In the genomic region with DNA sequence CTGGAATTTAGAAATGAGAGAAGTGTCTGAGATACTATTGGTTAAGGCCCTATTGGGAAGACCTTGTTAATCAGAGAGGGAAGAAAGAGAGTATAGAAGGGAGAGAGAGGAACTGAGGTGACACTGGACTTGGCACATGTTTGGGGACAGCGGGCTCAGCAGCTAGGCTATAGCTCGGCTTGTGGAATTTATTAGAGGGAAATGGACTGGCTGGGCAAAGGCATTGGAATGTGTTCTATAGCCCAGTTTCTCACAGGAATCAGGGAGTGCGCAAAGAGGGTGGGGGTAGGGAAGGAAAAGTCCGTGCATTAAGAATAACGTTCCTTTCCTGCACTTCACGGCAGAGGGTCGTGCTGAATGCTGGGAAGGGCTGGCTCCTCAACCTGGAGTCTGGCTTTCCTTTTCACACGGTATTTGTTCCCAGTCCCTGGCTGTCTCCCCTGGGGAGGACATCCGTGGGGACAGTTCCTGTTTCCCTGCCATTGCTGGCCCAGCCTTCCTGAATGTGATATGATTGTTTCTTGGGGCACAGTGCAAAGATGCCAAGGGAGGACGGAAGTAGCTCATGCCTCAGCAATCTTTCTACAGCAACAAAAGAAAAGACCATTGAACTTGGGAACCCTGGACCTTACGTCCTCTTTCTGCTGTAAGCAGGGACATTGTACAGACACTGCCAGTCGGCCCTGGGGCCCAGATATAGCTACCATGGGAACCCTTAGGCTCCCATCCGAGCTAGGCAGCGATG, we compare ENCODE assay signal across 9 mouse cellular contexts. TPM values are rescaled to one million over a fixed set of nuclear protein-coding genes. Genes with fewer than 3 reads are reported as not detected.
DNase-seq lines count a peak whose midpoint lies in the region; ATAC-seq and TF ChIP-seq lines count a peak whose summit lies in the region.
"Had no signal": no experiment of that assay in that cellular context is flagged by ENCODE, and none has a peak within 500 bp of the region (broad histone marks: within the 10 kb centered on the region; RNA-seq: fewer than 3 reads in every experiment).

No protein-coding gene starts in this region.

- DNase-seq in liver, embryonic 14.5 days (ENCODE audit: low read depth in 3 of 3, low spot score in 3 of 3): no peak
- peak; percentile 19 to 31 for DNase-seq in heart, postnatal 14 days
- peak; percentile 56 to 65 for DNase-seq in lung, adult 18-20 months
- DNase-seq in urinary bladder, adult 18-20 months (ENCODE audit: low spot score in 2 of 2): no peak
- no peak for DNase-seq in thymus, postnatal 14 days
- no peak for DNase-seq in ovary, postnatal 36 days (ENCODE audit: low spot score)
- no peak for DNase-seq in frontal cortex, postnatal 36 days (ENCODE audit: low spot score in 2 of 2)

- H3K4me2 ChIP-seq in liver, embryonic 14.5 days (ENCODE audit: low read depth): no peak overlapping the region
- H3K4me2 ChIP-seq in liver, embryonic 12.5 days: no peak overlapping the region

- no peak overlapping the region for H3K27ac ChIP-seq in liver, embryonic 14.5 days
- no peak overlapping the region for H3K27ac ChIP-seq in liver, embryonic 12.5 days
- H3K27ac ChIP-seq: midbrain, embryonic 10.5 days had no signal

- H3K4me1 ChIP-seq in liver, embryonic 14.5 days (replicated peaks; ENCODE audit: control insufficient read depth in 2 of 2, insufficient read depth in 2 of 2, low read length in 1 of 2): no peaks in the 10 kb centered on the region
- H3K4me1 ChIP-seq in liver, embryonic 12.5 days: no peaks in the 10 kb centered on the region

- H3K4me3 ChIP-seq in liver, embryonic 14.5 days (ENCODE audit: insufficient read depth in 1 of 2, low read depth in 2 of 2, low read length in 2 of 2): no peak overlapping the region
- no peak overlapping the region for H3K4me3 ChIP-seq in liver, embryonic 12.5 days
- H3K4me3 ChIP-seq: midbrain, embryonic 10.5 days had no signal

- intact Hi-C loops in heart, postnatal 14 days (cut with DNase I): no loop called here

- no peak for TF ChIP-seq EP300 in liver, embryonic 14.5 days (IDR thresholded peaks at IDR 0.05; ENCODE audit: low read depth)

- H3K9ac ChIP-seq in liver, embryonic 14.5 days (replicated peaks): no peak overlapping the region
- no peak overlapping the region for H3K9ac ChIP-seq in liver, embryonic 12.5 days

- H3K9me3 ChIP-seq in liver, embryonic 14.5 days (ENCODE audit: control insufficient read depth, low read length): no peaks in the 10 kb centered on the region
- H3K9me3 ChIP-seq in liver, embryonic 12.5 days (replicated peaks): no peaks in the 10 kb centered on the region
- H3K9me3 ChIP-seq: midbrain, embryonic 10.5 days had no signal

- WGBS in liver, embryonic 14.5 days (ENCODE audit: insufficient replicate concordance): 27% methylated on average over 14 of the region's 14 CpGs
- WGBS in liver, embryonic 12.5 days (ENCODE audit: insufficient replicate concordance): 38% methylated on average over 14 of the region's 14 CpGs

- peak; percentile 13; the same call in 1 of the 2 replicates for ATAC-seq in liver, embryonic 14.5 days (ENCODE audit: insufficient read depth)
- ATAC-seq in liver, embryonic 12.5 days: no peak

- no peaks in the 10 kb centered on the region for H3K36me3 ChIP-seq in liver, embryonic 14.5 days (replicated peaks; ENCODE audit: control insufficient read depth, insufficient read depth, low read depth)
- no peaks in the 10 kb centered on the region for H3K36me3 ChIP-seq in liver, embryonic 12.5 days
- H3K36me3 ChIP-seq: midbrain, embryonic 10.5 days had no signal

- H3K27me3 ChIP-seq in liver, embryonic 14.5 days (ENCODE audit: control insufficient read depth, insufficient read depth, low read length): no peaks in the 10 kb centered on the region
- no peaks in the 10 kb centered on the region for H3K27me3 ChIP-seq in liver, embryonic 12.5 days (replicated peaks)

- no peak for TF ChIP-seq CTCF in liver, embryonic 14.5 days (IDR thresholded peaks at IDR 0.05; ENCODE audit: low read depth)

RNA-seq across cellular contexts. Expression of a gene that starts 27.8 kb away (rescaled TPM):
- polyA plus RNA-seq in liver, embryonic 14.5 days (2012; rRNA removed): not detected in 2 replicates
- not detected in 2 replicates for polyA plus RNA-seq in liver, embryonic 14.5 days (2014; fragmentation: Nextera tagmentation; extraction: Ambion mirVana)
- polyA plus RNA-seq in liver, embryonic 12.5 days (2016; fragmentation: Nextera tagmentation; extraction: Ambion mirVana): not detected in 2 replicates
- total RNA-seq in heart, postnatal 14 days (2021): not detected

RNA-seq across cellular contexts. Expression of a gene that starts 48.5 kb away (rescaled TPM):
- polyA plus RNA-seq in liver, embryonic 14.5 days (2012; rRNA removed): 4.6 and 4.9 TPM in 2 replicates
- 22.9 and 24.7 TPM in 2 replicates for polyA plus RNA-seq in liver, embryonic 14.5 days (2014; fragmentation: Nextera tagmentation; extraction: Ambion mirVana)
- polyA plus RNA-seq in liver, embryonic 12.5 days (2016; fragmentation: Nextera tagmentation; extraction: Ambion mirVana): 33.5 and 34.5 TPM in 2 replicates
- total RNA-seq in heart, postnatal 14 days (2021): 10 to 100 TPM; 19.0 to 21.0 TPM

RNA-seq across cellular contexts. Expression of a gene that starts 49.2 kb away (rescaled TPM):
- polyA plus RNA-seq in liver, embryonic 14.5 days (2012; rRNA removed): 1.4 and 1.5 TPM in 2 replicates
- polyA plus RNA-seq in liver, embryonic 14.5 days (2014; fragmentation: Nextera tagmentation; extraction: Ambion mirVana): 0.58 and 0.68 TPM in 2 replicates
- polyA plus RNA-seq in liver, embryonic 12.5 days (2016; fragmentation: Nextera tagmentation; extraction: Ambion mirVana): 2.5 TPM in 2 replicates
- total RNA-seq in heart, postnatal 14 days (2021): 10 to 100 TPM; 12.2 to 18.4 TPM

Comparison
In these comparisons a context has a peak if more than half of its experiments do, and no peak if none do; other contexts are left out.
1. DNase-seq: peak in heart, postnatal 14 days (2 of 2) and lung, adult 18-20 months (2 of 2); none in liver, embryonic 14.5 days (0 of 3), urinary bladder, adult 18-20 months (0 of 2), thymus, postnatal 14 days (single experiment), ovary, postnatal 36 days (single experiment) and frontal cortex, postnatal 36 days (0 of 2).